Comparison of ENCODE assay signal across 8 mouse cellular contexts in the genomic region with DNA sequence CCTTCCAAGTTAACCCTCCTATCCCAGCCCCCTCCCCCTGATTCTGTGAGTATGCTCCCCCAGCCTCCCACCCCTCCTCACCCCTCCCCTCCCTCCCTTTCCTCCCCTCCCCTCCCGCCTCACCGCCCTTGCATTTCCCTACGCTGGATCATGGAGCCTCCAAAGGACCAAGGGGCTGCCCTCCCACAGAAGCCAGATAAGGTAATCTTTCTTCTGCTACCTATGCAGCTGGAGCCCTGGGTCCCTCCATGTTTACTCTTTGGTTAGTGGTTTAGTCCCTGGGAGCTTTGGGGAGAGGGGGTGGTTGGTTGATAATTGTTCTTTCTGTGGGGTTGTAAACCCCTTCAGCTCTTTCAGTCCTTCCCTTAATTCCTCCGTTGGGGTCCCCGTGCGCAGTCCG. TPM values are rescaled to one million over a fixed set of nuclear protein-coding genes. Genes with fewer than 3 reads are reported as not detected.
DNase-seq lines count a peak whose midpoint lies in the region; ATAC-seq and TF ChIP-seq lines count a peak whose summit lies in the region.

TSS of gene Araf (plus strand) at position 134 of the 400 bp plus-strand sequence.

- H3K4me3 ChIP-seq in kidney, adult 2 months (ENCODE audit: insufficient read depth, low read depth, low read length) = peak within 1 kb of the TSS; percentile 80
- H3K4me3 ChIP-seq in embryonic facial prominence, embryonic 13.5 days = peak within 1 kb of the TSS; percentile 46
- peak within 1 kb of the TSS; percentile 49 to 54 for H3K4me3 ChIP-seq in heart, embryonic 14.5 days (ENCODE audit: control insufficient read depth in 1 of 2, insufficient read depth in 1 of 2, low read depth in 1 of 2, low read length in 2 of 2)
- peak within 1 kb of the TSS; percentile 41 for H3K4me3 ChIP-seq in midbrain, embryonic 14.5 days (replicated peaks; ENCODE audit: low read depth, low read length)

- 0 out of 2 replicates have a peak, but pooled peaks have one; percentile 59 for ATAC-seq in embryonic facial prominence, embryonic 13.5 days (ENCODE audit: insufficient number of reproducible peaks, insufficient read depth, low FRiP score, low TSS enrichment, low read depth)
- ATAC-seq in heart, embryonic 14.5 days (ENCODE audit: insufficient number of reproducible peaks, insufficient read depth, low FRiP score, low read depth) = 0 out of 2 replicates have a peak, but pooled peaks have one; percentile 3
- peak; percentile 79 for ATAC-seq in midbrain, embryonic 14.5 days (ENCODE audit: low FRiP score, low TSS enrichment)

- no peak for DNase-seq in kidney, adult 2 months
- DNase-seq in kidney, postnatal 10 days = no peak
- DNase-seq in ES-CJ7 (ENCODE audit: low read depth, low spot score) = peak; percentile 19
- DNase-seq in left cerebral cortex, postnatal 14 days (ENCODE audit: low spot score in 2 of 2) = no peak
- peak; percentile 63 for DNase-seq in midbrain, embryonic 14.5 days
- DNase-seq in thymus, adult 18-20 months = no peak

- 6% methylated on average over 4 of the region's 7 CpGs for WGBS in kidney, adult 2 months
- WGBS in embryonic facial prominence, embryonic 13.5 days = 17% methylated on average over 7 of the region's 7 CpGs
- WGBS in heart, embryonic 14.5 days = 22% methylated on average over 7 of the region's 7 CpGs
- WGBS in midbrain, embryonic 14.5 days = 21% methylated on average over 7 of the region's 7 CpGs

- no peaks in the 10 kb centered on the region for H3K27me3 ChIP-seq in kidney, adult 2 months (replicated peaks; ENCODE audit: control insufficient read depth, insufficient read depth, low read length)
- no peaks in the 10 kb centered on the region for H3K27me3 ChIP-seq in embryonic facial prominence, embryonic 13.5 days
- no peaks in the 10 kb centered on the region for H3K27me3 ChIP-seq in heart, embryonic 14.5 days (ENCODE audit: control insufficient read depth, insufficient read depth, low read length)
- no peaks in the 10 kb centered on the region for H3K27me3 ChIP-seq in midbrain, embryonic 14.5 days (ENCODE audit: control insufficient read depth, insufficient read depth, low read length)

- intact Hi-C loops in left cerebral cortex, postnatal 14 days (cut with DNase I) = no loop called here

- H3K9me3 ChIP-seq in embryonic facial prominence, embryonic 13.5 days = no peaks in the 10 kb centered on the region
- no peaks in the 10 kb centered on the region for H3K9me3 ChIP-seq in heart, embryonic 14.5 days (ENCODE audit: control insufficient read depth, low read length)
- no peaks in the 10 kb centered on the region for H3K9me3 ChIP-seq in midbrain, embryonic 14.5 days (ENCODE audit: control insufficient read depth, low read length)

- TF ChIP-seq POLR2A in kidney, adult 2 months (IDR thresholded peaks at IDR 0.05; ENCODE audit: low read depth, low read length) = no peak

- peak within 1 kb of the TSS; percentile 83; the same call in 1 of the 2 replicates for H3K27ac ChIP-seq in kidney, adult 2 months (ENCODE audit: insufficient read depth, low read depth, low read length)
- peak within 1 kb of the TSS; percentile 92 for H3K27ac ChIP-seq in embryonic facial prominence, embryonic 13.5 days
- H3K27ac ChIP-seq in heart, embryonic 14.5 days (replicated peaks in 1 of 2; ENCODE audit: control insufficient read depth in 1 of 2, insufficient read depth in 1 of 2, low read depth in 2 of 2, low read length in 2 of 2) = peak within 1 kb of the TSS; percentile 79 to 86
- peak within 1 kb of the TSS; percentile 94 for H3K27ac ChIP-seq in midbrain, embryonic 14.5 days (replicated peaks; ENCODE audit: low read depth, low read length)

- no peak for TF ChIP-seq CTCF in kidney, adult 2 months (conservative IDR thresholded peaks at IDR 0.05; ENCODE audit: insufficient read depth, insufficient read length, low read depth, low read length)

- no peaks in the 10 kb centered on the region for H3K36me3 ChIP-seq in kidney, adult 2 months (ENCODE audit: control insufficient read depth, insufficient read depth, low read length)
- H3K36me3 ChIP-seq in embryonic facial prominence, embryonic 13.5 days = no peaks in the 10 kb centered on the region
- H3K36me3 ChIP-seq in heart, embryonic 14.5 days (ENCODE audit: control insufficient read depth, insufficient read depth, low read length) = no peaks in the 10 kb centered on the region
- H3K36me3 ChIP-seq in midbrain, embryonic 14.5 days (ENCODE audit: control insufficient read depth, insufficient read depth, low read length) = no peaks in the 10 kb centered on the region

- peak within 1 kb of the TSS; percentile 72 for H3K9ac ChIP-seq in embryonic facial prominence, embryonic 13.5 days
- peak within 1 kb of the TSS; percentile 76 for H3K9ac ChIP-seq in heart, embryonic 14.5 days (ENCODE audit: low read length)
- H3K9ac ChIP-seq in midbrain, embryonic 14.5 days (replicated peaks; ENCODE audit: low read length) = peak within 1 kb of the TSS; percentile 62

- no peaks in the 10 kb centered on the region for H3K4me1 ChIP-seq in kidney, adult 2 months (ENCODE audit: control insufficient read depth, insufficient read depth, low read length)
- no peaks in the 10 kb centered on the region for H3K4me1 ChIP-seq in embryonic facial prominence, embryonic 13.5 days
- H3K4me1 ChIP-seq in heart, embryonic 14.5 days (ENCODE audit: control insufficient read depth in 2 of 2, insufficient read depth in 2 of 2, low read length in 2 of 2) = no peaks in the 10 kb centered on the region
- no peaks in the 10 kb centered on the region for H3K4me1 ChIP-seq in midbrain, embryonic 14.5 days (ENCODE audit: control insufficient read depth, insufficient read depth, low read length)

- peak within 1 kb of the TSS; percentile 53 for H3K4me2 ChIP-seq in embryonic facial prominence, embryonic 13.5 days
- H3K4me2 ChIP-seq in heart, embryonic 14.5 days (ENCODE audit: low read length) = peak within 1 kb of the TSS; percentile 63
- peak within 1 kb of the TSS; percentile 53 for H3K4me2 ChIP-seq in midbrain, embryonic 14.5 days (ENCODE audit: low read length)

RNA-seq across cellular contexts. Expression of gene Araf, which starts in this region (rescaled TPM):
- 173 and 180 TPM in 2 replicates for polyA plus RNA-seq in kidney, adult 2 months (2012; rRNA removed)
- polyA plus RNA-seq in embryonic facial prominence, embryonic 13.5 days (2015; fragmentation: Nextera tagmentation; extraction: Ambion mirVana) = 118 and 122 TPM in 2 replicates
- polyA plus RNA-seq in heart, embryonic 14.5 days (2014; fragmentation: Nextera tagmentation; extraction: Ambion mirVana) = 95.2 and 95.7 TPM in 2 replicates
- 100 to 1,000 TPM; 198 to 205 TPM for total RNA-seq in left cerebral cortex, postnatal 14 days (2021)
- polyA plus RNA-seq in midbrain, embryonic 14.5 days (2014; fragmentation: Nextera tagmentation; extraction: Ambion mirVana) = 292 and 335 TPM in 2 replicates

Comparison
In these comparisons a context has a peak if more than half of its experiments do, and no peak if none do; other contexts are left out.
1. DNase-seq: peak in ES-CJ7 (single experiment) and midbrain, embryonic 14.5 days (single experiment); none in kidney, adult 2 months (single experiment), kidney, postnatal 10 days (single experiment), left cerebral cortex, postnatal 14 days (0 of 2) and thymus, adult 18-20 months (0 of 2).
2. ATAC-seq: peak in every context shown above with its lines; median percentile 79 in midbrain, embryonic 14.5 days; 59 in embryonic facial prominence, embryonic 13.5 days; 3 in heart, embryonic 14.5 days.
3. Peak in every context shown above with its lines, with median percentiles within 50 percentile points of each other: H3K27ac ChIP-seq, H3K4me3 ChIP-seq, H3K4me2 ChIP-seq and H3K9ac ChIP-seq.